Mouse (Mus musculus) liver, embryonic 14.5 days (tissue): ENCODE measurements around the gene Cfap97d2. TPM values are rescaled to one million over a fixed set of nuclear protein-coding genes. Genes with fewer than 3 reads are reported as not detected.

Experiments used
- ATAC-seq: fragments of 200-750 bp; cut with Nextera tagmentation; 2 replicates; pipeline ENCODE4 v1.8.0; 2017; ENCODE audit warnings: moderate number of reproducible peaks, mild to moderate bottlenecking, moderate library complexity; ENCODE audit not compliant: insufficient read depth
- DNase-seq, 3 experiments: peaks; one replicate each; pipeline ENCODE4 v3.0.0-alpha.2; 2012 to 2013; ENCODE audit warnings: low read depth in 3 of 3, low spot score in 3 of 3
- H3K27ac ChIP-seq: fragments of 300-500 bp; sonication (generic); 2 replicates; pipeline ENCODE4 v1.5.1; 2014; ENCODE audit warnings: moderate library complexity, mild to moderate bottlenecking, control low read depth, inconsistent platforms
- H3K27me3 ChIP-seq: fragments of 300-500 bp; sonication (generic); 2 replicates; pipeline ENCODE4 v1.6.1; 2014; ENCODE audit warnings: mild to moderate bottlenecking, low read length, moderate library complexity; ENCODE audit not compliant: control insufficient read depth, insufficient read depth
- H3K36me3 ChIP-seq: fragments of 300-500 bp; sonication (generic); replicated peaks from 2 replicates; pipeline ENCODE4 v1.6.1; 2014; ENCODE audit warnings: low read depth; ENCODE audit not compliant: control insufficient read depth, insufficient read depth
- H3K4me1 ChIP-seq, 2 experiments: fragments of 200-500 bp in 1 of 2; fragments of 300-500 bp in 1 of 2; sonication (generic) in 1 of 2; replicated peaks; 2 replicates each; pipeline ENCODE4 v1.6.1; 2012 to 2014; ENCODE audit warnings: antibody characterized with exemption in 1 of 2, inconsistent platforms in 1 of 2, low read length in 1 of 2; ENCODE audit not compliant: control insufficient read depth in 2 of 2, insufficient read depth in 2 of 2
- H3K4me2 ChIP-seq: fragments of 300-500 bp; sonication (generic); 2 replicates; pipeline ENCODE4 v1.6.1; 2014; ENCODE audit warnings: low read depth, mild to moderate bottlenecking, control low read depth, moderate library complexity
- H3K4me3 ChIP-seq, 2 experiments: fragments of 200-500 bp in 1 of 2; fragments of 300-500 bp in 1 of 2; sonication (generic) in 1 of 2; 2 replicates each; pipeline ENCODE4 v1.5.1; 2012 to 2014; ENCODE audit warnings: low read depth in 2 of 2, low read length in 2 of 2, mild to moderate bottlenecking in 2 of 2, control low read depth in 1 of 2, inconsistent platforms in 1 of 2, moderate library complexity in 1 of 2; ENCODE audit not compliant: insufficient read depth in 1 of 2
- H3K9ac ChIP-seq: fragments of 300-500 bp; sonication (generic); replicated peaks from 2 replicates; pipeline ENCODE4 v1.6.1; 2014; ENCODE audit warnings: mild to moderate bottlenecking, control low read depth, moderate library complexity
- H3K9me3 ChIP-seq: fragments of 300-500 bp; sonication (generic); 2 replicates; pipeline ENCODE4 v1.6.1; 2016; ENCODE audit warnings: low read length, mixed read lengths; ENCODE audit not compliant: control insufficient read depth
- CTCF ChIP-seq: IDR thresholded peaks from 2 replicates; pipeline ENCODE4 v1.5.1; 2016; ENCODE audit warnings: antibody characterized with exemption, low read depth, control low read depth
- EP300 ChIP-seq: IDR thresholded peaks from 2 replicates; pipeline ENCODE4 v1.6.1; 2016; ENCODE audit warnings: antibody characterized with exemption, low read depth
- WGBS: fragments of 180-500 bp; shearing (Covaris S2); extraction: QIAGEN DNeasy Blood & Tissue Kit; methylation state at CpG from one replicate; pipeline ENCODE4 v1.1.7; 2014; ENCODE audit not compliant: insufficient replicate concordance; 5-methylcytosine and 5-hydroxymethylcytosine counted together
- polyA plus RNA-seq, 2 experiments: library from polyadenylated mRNA; depleted of rRNA in 1 of 2; stranded (reverse) in 1 of 2; unstranded in 1 of 2; fragments of >200 nt; fragmentation: Nextera tagmentation in 1 of 2; extraction: Ambion mirVana in 1 of 2; gene quantifications; 2 replicates each; pipeline versions ENCODE4 v1.2.1 to v1.2.3; 2012 to 2014

The Cfap97d2 gene
- polyA plus RNA-seq, 2 experiments: 0.02 TPM; not detected in 1

DNA sequence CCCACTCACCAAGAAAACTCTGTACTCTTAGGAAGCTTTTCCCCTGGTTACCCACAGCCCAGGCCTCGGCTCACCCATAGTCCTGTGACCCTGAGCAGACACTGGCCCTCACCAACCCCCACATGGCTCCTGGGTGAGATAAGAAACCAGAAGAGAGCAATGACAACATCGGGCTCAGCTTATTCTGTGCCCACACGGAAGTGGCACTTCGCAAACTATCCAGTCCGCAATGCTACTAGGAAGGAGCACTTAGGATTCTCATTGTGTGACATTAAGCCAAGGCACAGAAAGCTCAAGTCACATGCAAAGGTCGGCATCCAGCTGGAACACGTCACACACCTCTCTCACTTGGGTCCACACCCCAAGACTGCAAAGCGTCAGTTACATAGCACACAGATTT lies 39.7 kb upstream of the Cfap97d2 start:
- 33% methylated on average over 8 of the region's 8 CpGs for WGBS
- H3K36me3 ChIP-seq: no peaks in the 10 kb centered on the region
- no peaks in the 10 kb centered on the region for H3K9me3 ChIP-seq
- H3K4me1 ChIP-seq: peaks cover 0 to 27% of the 10 kb centered on the region in 2 experiments; a peak in 3 of 4 replicates
- H3K4me3 ChIP-seq: no peak overlapping the region
- ATAC-seq (no peak), DNase-seq (no peak)
- H3K27ac ChIP-seq: no peak overlapping the region
- no peak for TF ChIP-seq EP300
- TF ChIP-seq CTCF: no peak
- no peak overlapping the region for H3K9ac ChIP-seq
- H3K27me3 ChIP-seq: no peaks in the 10 kb centered on the region
- no peak overlapping the region for H3K4me2 ChIP-seq

- no peaks in the 10 kb centered on the region for H3K36me3 ChIP-seq
- H3K27ac ChIP-seq: no peak overlapping the region
- 77% methylated on average over 4 of the region's 4 CpGs for WGBS
- H3K4me3 ChIP-seq: no peak overlapping the region
- H3K27me3 ChIP-seq: no peaks in the 10 kb centered on the region
- H3K4me2 ChIP-seq: no peak overlapping the region
- DNase-seq (no peak), ATAC-seq (no peak)
- no peak for TF ChIP-seq EP300
- TF ChIP-seq CTCF: peak; percentile 49
- peaks cover 8 to 40% of the 10 kb centered on the region in 2 experiments; a peak in 3 of 4 replicates for H3K4me1 ChIP-seq
- H3K9me3 ChIP-seq: no peaks in the 10 kb centered on the region
- H3K9ac ChIP-seq: no peak overlapping the region
These were observed 37.8 kb upstream of the Cfap97d2 start for GRCm38 (mm10) chr8:13667917-13668316.

DNA sequence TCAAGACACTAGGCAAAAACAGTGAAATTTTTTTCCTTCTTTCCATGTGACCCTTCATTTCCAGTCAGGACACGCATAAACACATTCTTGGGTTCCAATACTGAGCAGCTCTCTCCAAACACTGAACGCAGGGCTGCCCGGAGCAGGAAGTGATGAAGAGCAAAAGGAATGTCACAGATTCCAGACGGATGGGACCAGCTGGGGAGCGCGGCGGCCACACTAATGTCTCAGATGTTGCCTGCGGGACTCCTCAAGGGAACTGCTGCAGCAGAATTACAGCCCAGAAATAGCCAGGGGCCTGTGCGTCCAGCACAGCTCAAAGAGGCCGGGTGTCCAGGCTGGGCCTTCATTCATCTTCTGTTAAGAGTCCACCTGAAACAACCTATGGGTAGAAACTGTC lies 37.3 kb upstream of the Cfap97d2 start:
- WGBS: 67% methylated on average over 10 of the region's 10 CpGs
- TF ChIP-seq EP300 (no peak), CTCF (no peak)
- Histone ChIP-seq H3K27ac (no peak overlapping the region), H3K4me1 (peaks cover 8 to 40% of the 10 kb centered on the region in 2 experiments; a peak in 3 of 4 replicates), H3K4me2 (no peak overlapping the region), H3K27me3 (no peaks in the 10 kb centered on the region), H3K9me3 (no peaks in the 10 kb centered on the region), H3K36me3 (no peaks in the 10 kb centered on the region), H3K9ac (no peak overlapping the region), H3K4me3 (no peak overlapping the region)
- no peak for DNase-seq
- no peak for ATAC-seq

DNA sequence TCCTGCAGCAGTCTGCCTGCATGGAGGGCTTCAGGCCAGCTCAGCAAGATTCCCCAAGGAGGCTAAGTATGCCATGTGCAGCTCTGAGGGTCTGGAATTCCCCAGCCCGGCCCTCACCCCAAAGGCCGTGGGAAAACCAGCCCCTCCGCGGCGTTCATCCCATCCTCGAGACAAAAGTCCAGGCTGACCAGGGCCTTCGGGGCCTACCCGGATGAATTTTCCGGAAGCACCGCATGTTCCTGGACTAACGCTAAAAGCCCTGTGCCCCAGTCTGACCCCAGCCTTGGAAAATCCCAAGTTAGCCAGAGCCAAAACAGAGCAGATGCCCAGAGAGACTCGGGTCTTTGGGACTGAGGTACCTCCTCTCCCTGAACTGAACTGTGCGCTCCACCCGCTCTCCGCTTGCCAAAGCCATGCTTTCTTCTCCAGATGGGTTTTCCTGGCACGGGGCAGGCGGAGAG lies 35.6 kb upstream of the Cfap97d2 start:
- no peaks in the 10 kb centered on the region for H3K36me3 ChIP-seq
- no peak overlapping the region for H3K9ac ChIP-seq
- DNase-seq: no peak
- WGBS: 83% methylated on average over 17 of the region's 17 CpGs
- ATAC-seq: no peak
- H3K9me3 ChIP-seq: no peaks in the 10 kb centered on the region
- no peak overlapping the region for H3K4me2 ChIP-seq
- TF ChIP-seq CTCF: no peak
- no peak for TF ChIP-seq EP300
- H3K4me1 ChIP-seq: peaks cover 12 to 46% of the 10 kb centered on the region in 2 experiments
- H3K4me3 ChIP-seq: no peak overlapping the region
- H3K27me3 ChIP-seq: no peaks in the 10 kb centered on the region
- no peak overlapping the region for H3K27ac ChIP-seq

GRCm38 (mm10) chr8:13671246-13672003 lies 34.3 kb upstream of the Cfap97d2 start:
- Histone ChIP-seq H3K4me2 (peak overlapping the region; percentile 1; the same call in 1 of the 2 replicates), H3K27ac (no peak overlapping the region), H3K4me3 (no peak overlapping the region), H3K36me3 (no peaks in the 10 kb centered on the region), H3K27me3 (no peaks in the 10 kb centered on the region), H3K9me3 (no peaks in the 10 kb centered on the region), H3K4me1 (peaks cover 13 to 49% of the 10 kb centered on the region in 2 experiments), H3K9ac (no peak overlapping the region)
- no peak for DNase-seq
- no peak for TF ChIP-seq EP300
- no peak for TF ChIP-seq CTCF
- peak; percentile 58 for ATAC-seq
- 33% methylated on average over 10 of the region's 10 CpGs for WGBS
